Mouse (Mus musculus): ENCODE results near the gene Rasa3. TPM values are rescaled to one million over a fixed set of nuclear protein-coding genes. Genes with fewer than 3 reads are reported as not detected.
A peak's percentile ranks its signal among the peaks of the same experiment; 100 is the strongest.

Rasa3 gene
- total RNA-seq, 1 experiment from 2014 or later = 104 TPM

DNA sequence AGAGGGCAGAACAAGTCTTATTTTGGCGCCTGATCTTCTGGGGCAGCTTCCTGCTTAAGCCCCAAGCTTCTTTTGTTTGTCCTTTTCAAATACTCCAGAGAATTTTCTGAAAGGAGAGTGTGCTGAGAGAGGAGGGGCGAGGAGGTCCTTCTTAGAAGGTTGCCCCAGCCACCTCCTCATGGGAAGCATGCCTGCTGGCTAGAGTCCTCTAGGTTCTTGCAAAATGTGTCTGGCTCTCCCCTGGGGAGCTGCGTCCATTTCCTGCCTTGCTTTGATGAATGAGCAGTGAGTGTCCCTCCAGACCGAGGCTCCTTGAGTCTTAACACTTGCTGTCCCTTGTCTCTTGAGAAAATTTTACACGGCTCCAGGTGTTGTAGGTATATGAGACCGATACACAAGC, 11.1 kb upstream of the Rasa3 start:
- no peak for ATAC-seq (replicated peaks in 1 of 2; ENCODE audit: insufficient read depth in 1 of 2, low FRiP score in 2 of 2, low TSS enrichment in 1 of 2, low read depth in 1 of 2, poor library complexity in 2 of 2, severe bottlenecking in 2 of 2)

DNA sequence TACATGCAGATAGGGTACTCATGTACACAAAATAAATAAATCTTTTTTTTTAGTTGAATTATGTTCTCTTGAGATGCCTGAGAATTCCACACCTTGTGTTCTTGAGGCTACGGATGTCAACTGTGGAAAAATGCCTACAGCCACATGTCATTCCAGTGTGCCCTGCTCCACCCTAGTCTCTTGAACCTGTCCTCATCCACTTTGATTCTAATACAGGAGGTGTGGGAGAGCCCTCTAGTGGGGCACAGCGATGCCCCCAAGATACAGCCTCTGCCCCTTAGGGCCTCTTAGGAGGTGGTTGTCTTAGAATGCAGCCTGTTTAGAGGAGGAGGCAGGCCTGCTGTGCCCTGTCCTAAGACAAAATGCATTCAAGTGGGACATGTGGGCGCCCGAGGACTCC, 10.5 kb upstream of the Rasa3 start:
- peak in 1 of 2 experiments; percentile 22; a peak in 2 of 4 replicates for ATAC-seq (replicated peaks in 1 of 2; ENCODE audit: insufficient read depth in 1 of 2, low FRiP score in 2 of 2, low TSS enrichment in 1 of 2, low read depth in 1 of 2, poor library complexity in 2 of 2, severe bottlenecking in 2 of 2)

DNA sequence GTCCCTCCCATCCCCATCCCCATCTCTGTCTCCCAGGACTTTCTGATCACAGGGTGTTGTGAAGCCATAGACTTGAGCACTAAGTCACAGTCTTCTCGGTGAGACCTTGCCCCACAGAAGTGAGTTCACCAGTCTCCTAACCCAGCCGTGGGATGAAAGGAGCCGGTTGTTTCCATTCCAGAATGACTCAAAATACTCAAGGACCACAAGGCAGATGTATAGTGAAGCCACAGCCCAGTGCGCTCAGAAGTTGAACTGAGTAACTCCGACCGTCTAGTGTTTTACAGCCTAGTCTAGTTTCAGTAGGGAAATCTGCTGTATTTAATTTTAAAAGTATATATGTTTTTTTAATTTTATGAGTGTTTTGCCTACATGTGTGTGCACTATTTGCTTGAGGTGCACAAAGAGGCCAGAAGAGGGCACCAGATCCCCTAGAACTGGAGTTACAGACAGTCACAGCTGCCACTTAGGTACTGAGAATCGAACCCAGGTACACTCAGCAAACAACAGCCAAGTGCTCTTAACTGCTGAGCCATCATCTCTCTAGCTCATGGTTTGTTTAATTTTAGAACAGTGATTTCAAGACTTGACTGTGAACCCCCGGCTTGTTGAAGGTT, 9.8 kb upstream of the Rasa3 start:
- ATAC-seq (replicated peaks in 1 of 2; ENCODE audit: insufficient read depth in 1 of 2, low FRiP score in 2 of 2, low TSS enrichment in 1 of 2, low read depth in 1 of 2, poor library complexity in 2 of 2, severe bottlenecking in 2 of 2) = no peak

DNA sequence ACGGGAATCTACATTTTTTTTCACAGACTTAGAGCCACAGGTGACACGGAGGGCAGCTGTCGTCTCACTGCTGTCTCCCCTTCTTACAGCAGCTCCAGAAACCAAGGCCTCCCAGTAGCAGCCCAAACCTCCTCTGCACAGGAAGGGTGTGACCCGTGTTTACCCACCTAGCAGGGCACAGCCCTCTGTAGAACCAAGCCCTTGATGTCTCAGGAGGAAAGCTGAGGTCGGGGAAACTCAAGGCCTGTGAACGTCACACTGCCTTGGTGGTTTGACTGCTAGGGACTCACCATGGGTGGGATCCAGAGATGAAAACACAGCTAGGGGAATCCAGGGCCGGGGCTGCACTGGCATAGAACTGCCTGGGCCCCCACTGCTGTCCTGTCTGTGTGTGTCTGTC, 9.0 kb upstream of the Rasa3 start:
- ATAC-seq (replicated peaks in 1 of 2; ENCODE audit: insufficient read depth in 1 of 2, low FRiP score in 2 of 2, low TSS enrichment in 1 of 2, low read depth in 1 of 2, poor library complexity in 2 of 2, severe bottlenecking in 2 of 2) = peak; percentile 5 to 23; a peak in 1 of 4 replicates

DNA sequence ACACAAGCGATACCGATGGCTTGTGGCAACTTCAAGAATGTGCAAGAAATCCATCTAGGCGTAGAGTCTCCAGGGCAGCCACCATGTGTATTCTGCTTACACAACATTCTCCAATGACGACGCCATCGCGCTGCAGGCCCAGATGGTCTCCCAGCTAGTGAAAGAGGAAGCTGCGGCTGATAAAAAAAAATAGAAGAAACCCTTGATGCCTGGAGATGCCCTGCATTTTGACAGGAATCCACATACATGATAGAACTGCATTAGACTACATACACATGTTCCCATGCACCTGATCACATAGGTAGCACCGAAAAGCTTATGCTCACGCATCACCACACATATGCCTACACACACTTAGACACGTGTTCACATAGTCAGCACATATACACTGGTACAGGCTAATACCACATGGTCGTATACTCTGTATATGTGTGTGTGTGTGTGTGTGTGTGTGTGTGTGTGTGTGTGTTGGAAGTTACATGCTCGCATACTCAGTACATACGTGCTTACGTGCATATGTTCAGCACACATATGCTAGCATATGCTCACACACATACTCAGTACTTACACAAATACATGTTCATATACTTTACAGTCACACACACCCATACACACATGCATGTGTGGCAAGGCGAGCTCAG, 8.4 kb upstream of the Rasa3 start:
- ATAC-seq (replicated peaks in 1 of 2; ENCODE audit: insufficient read depth in 1 of 2, low FRiP score in 2 of 2, low TSS enrichment in 1 of 2, low read depth in 1 of 2, poor library complexity in 2 of 2, severe bottlenecking in 2 of 2) = peak; percentile 85 to 89

DNA sequence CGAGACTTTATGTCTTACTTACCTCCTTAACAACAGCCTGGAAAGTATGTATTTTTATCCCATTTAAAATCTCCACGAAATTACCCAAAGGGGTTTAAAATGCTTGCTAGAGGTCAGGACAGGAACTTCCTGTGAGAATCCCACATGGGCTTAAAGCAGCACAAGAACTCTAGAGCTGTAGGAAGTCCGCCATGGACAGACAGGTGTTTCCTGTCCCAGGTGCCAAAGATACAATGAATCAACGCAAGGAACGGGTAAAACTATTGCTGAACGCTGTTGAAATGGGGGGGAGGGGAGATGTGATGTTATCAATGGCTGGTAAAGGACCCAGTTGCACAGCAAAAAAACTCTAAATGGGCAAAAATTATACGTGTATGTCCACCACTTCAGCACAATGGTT, 6.7 kb upstream of the Rasa3 start:
- 0 out of 4 replicates have a peak, but pooled peaks of 1 of the 2 experiments have one; percentile 21 for ATAC-seq (replicated peaks in 1 of 2; ENCODE audit: insufficient read depth in 1 of 2, low FRiP score in 2 of 2, low TSS enrichment in 1 of 2, low read depth in 1 of 2, poor library complexity in 2 of 2, severe bottlenecking in 2 of 2)

DNA sequence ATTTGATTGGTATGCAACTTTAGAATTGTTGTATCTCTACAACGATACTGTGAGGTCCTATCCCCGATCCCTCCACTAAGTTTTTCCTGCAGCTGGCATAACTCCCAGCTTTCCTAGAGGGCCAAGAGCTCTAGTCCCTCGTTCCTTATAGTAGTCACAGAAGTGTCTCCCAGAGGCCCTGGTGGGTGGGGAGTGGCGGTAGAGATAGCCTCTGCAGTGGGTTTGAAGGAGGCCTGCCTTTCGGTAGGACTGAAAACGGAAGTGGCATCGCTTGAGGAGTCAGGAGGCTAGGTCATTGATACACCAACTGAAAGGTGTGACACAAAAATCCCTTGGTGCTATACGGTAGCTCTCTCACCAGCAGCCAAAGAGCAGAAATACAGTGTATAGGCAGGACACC, 779 bp upstream of the Rasa3 start:
- ATAC-seq (replicated peaks in 1 of 2; ENCODE audit: insufficient read depth in 1 of 2, low FRiP score in 2 of 2, low TSS enrichment in 1 of 2, low read depth in 1 of 2, poor library complexity in 2 of 2, severe bottlenecking in 2 of 2) = no peak

DNA sequence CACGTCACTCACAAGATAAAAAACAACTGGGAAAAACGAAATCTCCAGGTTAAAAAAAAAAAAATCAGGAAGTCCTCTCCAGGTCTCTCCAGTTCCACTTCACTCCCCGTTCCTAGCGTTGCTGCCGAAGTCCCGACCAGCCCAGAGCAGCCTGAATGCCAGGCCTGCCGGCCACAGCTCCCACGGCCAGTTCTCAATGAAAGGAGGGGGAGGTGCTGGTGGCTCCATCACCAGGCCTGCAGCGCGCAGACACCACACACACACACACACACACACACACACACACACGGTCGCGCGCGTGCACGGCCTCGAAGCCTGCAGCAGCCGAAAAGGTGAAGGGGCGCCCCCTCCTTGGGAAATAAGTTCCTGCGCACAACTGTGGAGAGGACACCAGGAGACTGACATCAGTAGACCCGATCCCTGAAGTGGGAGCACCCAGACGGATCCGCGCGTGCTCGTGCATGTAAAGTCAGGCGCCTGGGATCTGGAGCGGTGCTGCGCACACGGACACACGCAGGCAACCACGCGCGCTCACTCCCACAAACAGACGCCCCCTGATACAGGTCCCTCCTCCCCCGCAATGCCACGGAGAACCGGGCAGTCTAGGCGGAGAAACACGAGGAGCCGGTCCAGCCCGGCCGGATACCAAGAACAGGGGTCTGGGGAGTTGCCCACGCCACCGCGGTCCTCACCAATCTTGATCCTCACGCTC, 546 bp downstream of the Rasa3 start:
- peak in 1 of 2 experiments; percentile 10; a peak in 1 of 4 replicates for ATAC-seq (replicated peaks in 1 of 2; ENCODE audit: insufficient read depth in 1 of 2, low FRiP score in 2 of 2, low TSS enrichment in 1 of 2, low read depth in 1 of 2, poor library complexity in 2 of 2, severe bottlenecking in 2 of 2)

DNA sequence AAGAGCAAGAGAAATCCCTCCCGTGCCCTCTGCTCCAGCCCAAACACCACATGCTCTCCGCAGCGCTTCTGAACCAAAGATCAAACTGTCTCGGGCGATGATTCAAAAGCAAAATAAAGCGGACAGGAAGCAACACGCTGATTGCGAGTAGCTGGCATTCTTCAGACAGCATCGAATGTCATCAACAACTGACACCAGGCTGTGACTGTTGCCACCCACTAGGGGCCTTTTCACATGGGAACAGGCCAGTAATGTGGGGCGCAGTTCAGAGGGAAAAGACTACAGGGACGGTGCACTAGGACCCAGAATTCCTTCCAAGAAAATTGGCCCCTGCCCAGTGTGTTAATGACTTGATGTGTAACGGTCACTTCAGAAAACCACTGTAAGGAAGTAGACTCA, 1.1 kb downstream of the Rasa3 start:
- no peak for ATAC-seq (replicated peaks in 1 of 2; ENCODE audit: insufficient read depth in 1 of 2, low FRiP score in 2 of 2, low TSS enrichment in 1 of 2, low read depth in 1 of 2, poor library complexity in 2 of 2, severe bottlenecking in 2 of 2)

DNA sequence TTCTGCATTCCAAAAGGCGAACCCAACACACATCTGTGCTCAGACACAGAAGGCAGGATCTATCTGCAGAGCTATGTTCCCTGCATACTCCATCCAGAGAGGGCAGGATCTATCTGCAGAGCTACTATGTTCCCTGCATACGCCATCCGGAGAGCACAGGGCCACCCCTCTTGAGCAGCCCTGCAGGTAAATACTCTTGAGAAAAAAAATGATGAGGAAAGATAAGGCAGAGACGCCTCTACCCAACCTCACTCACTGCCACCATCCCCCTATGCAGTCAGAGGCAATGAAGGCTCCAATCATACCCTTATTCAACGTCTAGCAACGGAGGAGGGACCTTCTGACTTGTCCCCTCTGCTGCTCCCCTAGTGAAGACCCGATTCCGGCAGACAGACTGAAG, 1.9 kb downstream of the Rasa3 start:
- ATAC-seq (replicated peaks in 1 of 2; ENCODE audit: insufficient read depth in 1 of 2, low FRiP score in 2 of 2, low TSS enrichment in 1 of 2, low read depth in 1 of 2, poor library complexity in 2 of 2, severe bottlenecking in 2 of 2) = no peak

DNA sequence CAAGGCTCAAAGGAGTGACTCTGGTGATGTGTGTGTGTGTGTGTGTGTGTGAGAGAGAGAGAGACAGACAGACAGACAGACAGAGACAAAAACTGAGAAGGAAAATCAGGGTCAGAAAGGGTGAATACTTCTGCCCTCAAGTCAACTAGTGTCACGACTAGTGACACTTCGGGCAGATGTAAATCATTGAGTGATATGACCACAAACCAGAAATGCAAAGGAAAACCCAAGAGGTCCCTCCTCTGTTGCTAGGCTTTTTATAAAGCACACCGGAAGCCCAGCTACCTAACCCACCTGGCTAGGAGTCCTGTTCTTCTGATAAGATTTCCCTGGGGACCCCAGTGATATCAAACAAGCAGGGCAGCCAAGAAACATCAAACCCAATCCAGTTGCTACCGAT, 2.3 kb downstream of the Rasa3 start:
- no peak for ATAC-seq (replicated peaks in 1 of 2; ENCODE audit: insufficient read depth in 1 of 2, low FRiP score in 2 of 2, low TSS enrichment in 1 of 2, low read depth in 1 of 2, poor library complexity in 2 of 2, severe bottlenecking in 2 of 2)

DNA sequence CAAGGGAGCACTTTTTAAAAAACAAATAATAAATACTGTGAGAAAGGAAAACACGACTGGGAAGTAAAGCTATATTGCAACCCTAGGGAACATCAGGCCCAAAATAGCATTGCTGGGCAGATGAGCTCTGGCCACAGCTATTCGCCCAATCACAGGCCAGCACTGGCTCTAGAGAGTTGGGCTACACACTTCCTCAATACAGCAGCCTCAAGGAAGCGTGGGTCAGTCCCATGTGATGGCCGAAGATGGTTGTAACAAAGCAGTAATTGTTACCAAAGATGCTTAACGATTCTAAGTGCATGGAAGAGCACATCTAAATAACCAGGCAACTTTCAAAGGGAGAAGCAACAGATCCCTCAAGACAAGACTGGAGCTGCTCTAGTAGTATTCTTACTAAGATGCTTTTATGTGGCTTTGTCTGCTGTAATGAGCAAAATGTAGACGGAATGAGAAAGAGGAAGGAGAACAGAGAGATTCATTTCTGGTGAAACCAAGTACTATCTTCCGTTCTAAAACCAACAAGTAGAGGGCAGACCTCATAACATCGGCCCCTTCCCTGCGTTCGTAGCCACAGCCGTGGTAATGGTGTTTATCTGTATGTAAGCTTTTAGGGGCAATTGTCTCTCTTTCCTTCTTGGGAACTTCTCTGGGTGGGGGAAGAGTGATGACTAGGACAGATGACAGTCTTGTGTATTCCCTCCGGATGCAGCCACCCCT, 3.0 kb downstream of the Rasa3 start:
- ATAC-seq (replicated peaks in 1 of 2; ENCODE audit: insufficient read depth in 1 of 2, low FRiP score in 2 of 2, low TSS enrichment in 1 of 2, low read depth in 1 of 2, poor library complexity in 2 of 2, severe bottlenecking in 2 of 2) = peak; percentile 40 to 44

DNA sequence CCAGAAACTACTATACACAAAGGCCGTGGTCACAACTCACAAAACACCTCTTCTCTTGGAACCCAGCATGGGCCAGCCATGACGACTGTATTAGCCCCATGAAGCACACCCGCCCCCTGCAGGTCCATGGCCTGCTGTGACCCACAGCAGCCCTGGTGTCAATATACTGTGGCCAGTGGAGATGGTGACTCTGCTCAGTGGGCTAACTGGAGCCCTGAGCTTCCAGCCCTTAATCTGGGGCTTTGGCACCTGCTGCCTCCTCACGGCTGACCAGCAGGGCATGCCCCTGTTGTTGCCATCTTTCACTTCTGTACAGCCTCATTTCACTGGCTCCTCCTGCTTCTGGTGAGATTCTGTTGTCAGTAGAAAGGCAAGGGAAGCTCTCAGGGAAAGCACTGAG, 4.2 kb downstream of the Rasa3 start:
- ATAC-seq (replicated peaks in 1 of 2; ENCODE audit: insufficient read depth in 1 of 2, low FRiP score in 2 of 2, low TSS enrichment in 1 of 2, low read depth in 1 of 2, poor library complexity in 2 of 2, severe bottlenecking in 2 of 2) = no peak

DNA sequence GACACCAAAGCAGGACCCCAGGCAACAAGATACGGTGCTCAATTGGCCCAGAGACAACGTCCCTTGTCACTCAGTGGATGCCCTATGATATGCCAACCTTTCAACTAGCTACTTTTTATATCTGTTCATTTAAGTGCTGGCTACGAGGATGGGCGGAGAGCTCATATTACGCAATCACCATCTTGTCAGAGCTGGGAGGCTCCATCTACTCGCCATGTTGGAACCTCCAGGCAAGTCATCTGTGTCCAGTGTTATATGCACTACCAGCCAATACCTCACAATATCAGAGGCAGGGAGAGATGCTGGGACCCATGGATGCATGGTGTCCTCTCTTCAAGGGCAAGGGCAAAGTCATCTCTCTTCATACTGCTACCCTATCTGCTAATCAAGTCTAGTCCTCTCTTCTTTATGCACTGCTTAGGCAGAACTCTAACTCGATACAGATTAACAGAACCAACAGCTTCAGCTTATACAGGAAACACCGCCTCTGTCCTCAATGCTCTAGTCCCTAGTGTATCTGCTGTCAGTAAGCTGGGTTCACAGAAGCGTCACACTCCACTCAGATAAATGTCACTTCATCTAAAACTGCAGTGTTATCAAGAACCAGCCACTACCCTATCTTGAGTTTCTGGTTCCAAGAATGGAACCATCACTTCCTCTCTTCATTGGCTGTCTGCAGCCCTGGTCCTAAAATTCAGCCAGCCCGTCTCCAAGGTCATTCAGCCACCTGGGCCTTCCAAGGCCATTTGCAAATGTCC, 6.0 kb downstream of the Rasa3 start:
- ATAC-seq (replicated peaks in 1 of 2; ENCODE audit: insufficient read depth in 1 of 2, low FRiP score in 2 of 2, low TSS enrichment in 1 of 2, low read depth in 1 of 2, poor library complexity in 2 of 2, severe bottlenecking in 2 of 2) = no peak

DNA sequence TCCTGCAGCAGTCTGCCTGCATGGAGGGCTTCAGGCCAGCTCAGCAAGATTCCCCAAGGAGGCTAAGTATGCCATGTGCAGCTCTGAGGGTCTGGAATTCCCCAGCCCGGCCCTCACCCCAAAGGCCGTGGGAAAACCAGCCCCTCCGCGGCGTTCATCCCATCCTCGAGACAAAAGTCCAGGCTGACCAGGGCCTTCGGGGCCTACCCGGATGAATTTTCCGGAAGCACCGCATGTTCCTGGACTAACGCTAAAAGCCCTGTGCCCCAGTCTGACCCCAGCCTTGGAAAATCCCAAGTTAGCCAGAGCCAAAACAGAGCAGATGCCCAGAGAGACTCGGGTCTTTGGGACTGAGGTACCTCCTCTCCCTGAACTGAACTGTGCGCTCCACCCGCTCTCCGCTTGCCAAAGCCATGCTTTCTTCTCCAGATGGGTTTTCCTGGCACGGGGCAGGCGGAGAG, 7.4 kb downstream of the Rasa3 start:
- ATAC-seq (replicated peaks in 1 of 2; ENCODE audit: insufficient read depth in 1 of 2, low FRiP score in 2 of 2, low TSS enrichment in 1 of 2, low read depth in 1 of 2, poor library complexity in 2 of 2, severe bottlenecking in 2 of 2) = no peak

DNA sequence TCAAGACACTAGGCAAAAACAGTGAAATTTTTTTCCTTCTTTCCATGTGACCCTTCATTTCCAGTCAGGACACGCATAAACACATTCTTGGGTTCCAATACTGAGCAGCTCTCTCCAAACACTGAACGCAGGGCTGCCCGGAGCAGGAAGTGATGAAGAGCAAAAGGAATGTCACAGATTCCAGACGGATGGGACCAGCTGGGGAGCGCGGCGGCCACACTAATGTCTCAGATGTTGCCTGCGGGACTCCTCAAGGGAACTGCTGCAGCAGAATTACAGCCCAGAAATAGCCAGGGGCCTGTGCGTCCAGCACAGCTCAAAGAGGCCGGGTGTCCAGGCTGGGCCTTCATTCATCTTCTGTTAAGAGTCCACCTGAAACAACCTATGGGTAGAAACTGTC, 9.0 kb downstream of the Rasa3 start:
- ATAC-seq (replicated peaks in 1 of 2; ENCODE audit: insufficient read depth in 1 of 2, low FRiP score in 2 of 2, low TSS enrichment in 1 of 2, low read depth in 1 of 2, poor library complexity in 2 of 2, severe bottlenecking in 2 of 2) = no peak

DNA sequence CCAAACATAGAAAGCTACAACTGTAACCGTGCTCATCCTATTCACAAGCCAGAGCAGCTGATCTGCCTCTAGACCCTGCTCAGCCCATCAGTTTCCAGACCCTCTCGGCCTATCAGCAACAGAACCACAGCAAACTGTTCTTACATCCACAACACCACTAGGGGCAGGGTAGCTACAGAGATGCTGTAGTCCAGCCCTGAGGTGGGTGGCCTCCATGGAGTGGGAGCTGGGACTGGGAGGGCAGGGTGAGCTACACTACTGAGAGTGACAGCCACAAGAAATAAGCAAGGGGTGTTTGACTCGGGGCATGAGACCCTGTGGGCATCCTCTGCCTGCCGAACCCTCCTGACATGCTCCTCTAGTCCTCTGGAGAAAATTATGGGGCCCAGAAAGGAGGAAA, 9.5 kb downstream of the Rasa3 start:
- ATAC-seq (replicated peaks in 1 of 2; ENCODE audit: insufficient read depth in 1 of 2, low FRiP score in 2 of 2, low TSS enrichment in 1 of 2, low read depth in 1 of 2, poor library complexity in 2 of 2, severe bottlenecking in 2 of 2) = no peak
